26 mouse cellular contexts compared by ENCODE assay signal in the genomic region with DNA sequence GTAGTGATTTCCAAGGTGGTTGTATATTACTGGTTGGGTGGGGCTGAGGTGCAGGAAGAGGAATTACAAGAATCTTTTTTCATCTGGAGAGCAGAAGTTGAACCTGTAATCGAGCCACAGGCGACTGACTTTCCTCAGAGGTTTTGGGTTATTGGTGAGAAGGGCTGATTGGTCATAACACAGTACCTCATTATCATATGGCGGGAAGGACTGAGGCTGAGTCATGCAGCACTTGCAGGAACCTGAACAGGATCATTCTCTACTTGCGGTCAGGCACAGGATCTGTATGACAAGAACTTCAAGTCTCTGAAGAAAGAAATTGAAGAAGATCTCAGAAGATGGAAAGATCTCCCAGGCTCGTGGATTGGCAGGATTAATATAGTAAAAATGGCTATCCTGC.
"Had no signal": no experiment of that assay in that cellular context is flagged by ENCODE, and none has a peak within 500 bp of the region (broad histone marks: within the 10 kb centered on the region; RNA-seq: fewer than 3 reads in every experiment).

No protein-coding gene starts in this region.

- H3K9me3 ChIP-seq: heart, embryonic 12.5 days; hindbrain, embryonic 10.5 days; hindbrain, embryonic 12.5 days; hindbrain, embryonic 15.5 days; kidney, embryonic 15.5 days; limb, embryonic 10.5 days; limb, embryonic 12.5 days; liver, embryonic 13.5 days; liver, embryonic 15.5 days had no signal

- H3K4me3 ChIP-seq: gastrocnemius, adult 2 months; heart, embryonic 12.5 days; hindbrain, embryonic 10.5 days; hindbrain, embryonic 12.5 days; hindbrain, embryonic 15.5 days; kidney, embryonic 15.5 days; limb, embryonic 10.5 days; limb, embryonic 12.5 days; liver, embryonic 13.5 days; liver, embryonic 15.5 days had no signal

- H3K27me3 ChIP-seq: heart, embryonic 12.5 days; hindbrain, embryonic 12.5 days; hindbrain, embryonic 15.5 days; kidney, embryonic 15.5 days; limb, embryonic 12.5 days; liver, embryonic 13.5 days; liver, embryonic 15.5 days had no signal

- H3K4me1 ChIP-seq: heart, embryonic 12.5 days; hindbrain, embryonic 10.5 days; hindbrain, embryonic 12.5 days; hindbrain, embryonic 15.5 days; kidney, embryonic 15.5 days; limb, embryonic 12.5 days; liver, embryonic 13.5 days; liver, embryonic 15.5 days had no signal

- H3K4me2 ChIP-seq: heart, embryonic 12.5 days; hindbrain, embryonic 12.5 days; hindbrain, embryonic 15.5 days; kidney, embryonic 15.5 days; limb, embryonic 12.5 days; liver, embryonic 11.5 days; liver, embryonic 13.5 days; liver, embryonic 15.5 days had no signal

- H3K9ac ChIP-seq: heart, embryonic 12.5 days; hindbrain, embryonic 12.5 days; hindbrain, embryonic 15.5 days; kidney, embryonic 15.5 days; limb, embryonic 12.5 days; liver, embryonic 13.5 days; liver, embryonic 15.5 days had no signal

- H3K36me3 ChIP-seq: heart, embryonic 12.5 days; hindbrain, embryonic 10.5 days; hindbrain, embryonic 12.5 days; hindbrain, embryonic 15.5 days; kidney, embryonic 15.5 days; limb, embryonic 10.5 days; limb, embryonic 12.5 days; liver, embryonic 13.5 days; liver, embryonic 15.5 days had no signal

- H3K27ac ChIP-seq: gastrocnemius, adult 2 months; hindbrain, embryonic 10.5 days; hindbrain, embryonic 12.5 days; hindbrain, embryonic 15.5 days; hindbrain, postnatal 0 days; kidney, embryonic 15.5 days; kidney, postnatal 0 days; limb, embryonic 10.5 days; limb, embryonic 12.5 days; liver, embryonic 13.5 days; liver, embryonic 15.5 days had no signal

- DNase-seq: gastrocnemius, adult 2 months; gastrocnemius, postnatal 10 days; gastrocnemius, postnatal 25 days; heart, adult 18-20 months; heart, postnatal 10 days; heart, postnatal 4 days; kidney, adult 11 months; kidney, adult 2 months; kidney, adult 9 months; kidney, postnatal 14 days; kidney, postnatal 36 days; layer of hippocampus, adult 9-11 months; layer of hippocampus, postnatal 36 days; liver; liver, embryonic 13.5 days had no signal
